Mouse (Mus musculus) embryonic facial prominence, embryonic 15.5 days (tissue): ENCODE measurements around the gene Plekhh2. TPM values are rescaled to one million over a fixed set of nuclear protein-coding genes. Genes with fewer than 3 reads are reported as not detected.

Experiments
- ATAC-seq: fragments of 200-750 bp; cut with Nextera tagmentation; 2 replicates; pipeline ENCODE4 v1.8.0; 2017; ENCODE audit warnings: low read depth, moderate TSS enrichment; ENCODE audit not compliant: insufficient number of reproducible peaks, low FRiP score, low TSS enrichment
- H3K27ac ChIP-seq: fragments of 300-500 bp; sonication (generic); replicated peaks from 2 replicates; pipeline ENCODE4 v1.5.1; 2015; ENCODE audit warnings: mild to moderate bottlenecking, inconsistent platforms
- H3K27me3 ChIP-seq: fragments of 300-500 bp; sonication (generic); 2 replicates; pipeline ENCODE4 v1.6.1; 2015; ENCODE audit warnings: inconsistent platforms
- H3K36me3 ChIP-seq: fragments of 300-500 bp; sonication (generic); 2 replicates; pipeline ENCODE4 v1.6.1; 2015; ENCODE audit warnings: mild to moderate bottlenecking, inconsistent platforms
- H3K4me1 ChIP-seq: fragments of 300-500 bp; sonication (generic); 2 replicates; pipeline ENCODE4 v1.6.1; 2015; ENCODE audit warnings: inconsistent platforms
- H3K4me2 ChIP-seq: fragments of 300-500 bp; sonication (generic); replicated peaks from 2 replicates; pipeline ENCODE4 v1.6.1; 2015; ENCODE audit warnings: mild to moderate bottlenecking, inconsistent platforms
- H3K4me3 ChIP-seq: fragments of 300-500 bp; sonication (generic); replicated peaks from 2 replicates; pipeline ENCODE4 v1.5.1; 2015; ENCODE audit warnings: mild to moderate bottlenecking, inconsistent platforms
- H3K9ac ChIP-seq: fragments of 300-500 bp; sonication (generic); 2 replicates; pipeline ENCODE4 v1.6.1; 2015; ENCODE audit warnings: inconsistent platforms
- H3K9me3 ChIP-seq: fragments of 300-500 bp; sonication (generic); replicated peaks from 2 replicates; pipeline ENCODE4 v1.6.1; 2016; ENCODE audit warnings: inconsistent platforms
- WGBS: fragments of 180-500 bp; shearing (Covaris S2); methylation state at CpG from one replicate; pipeline ENCODE4 v1.1.7; 2015; 5-methylcytosine and 5-hydroxymethylcytosine counted together
- polyA plus RNA-seq: library from polyadenylated mRNA; unstranded; fragments of >200 nt; fragmentation: Nextera tagmentation; extraction: Ambion mirVana; gene quantifications from 2 replicates; pipeline ENCODE4 v1.2.1, GENCODE M21; 2015

Plekhh2 gene
- polyA plus RNA-seq, 1 experiment from 2014 or later: 8.9 TPM

GRCm38 (mm10) chr17:84665053-84665452, 153.4 kb downstream of the Plekhh2 start:
- no peak overlapping the region for H3K27ac ChIP-seq
- 0 out of 2 replicates have a peak, but pooled peaks cover 8% of the 10 kb centered on the region for H3K4me1 ChIP-seq
- no peak overlapping the region for H3K4me2 ChIP-seq
- WGBS: 46% methylated on average over 10 of the region's 10 CpGs
- H3K36me3 ChIP-seq: no peaks in the 10 kb centered on the region
- H3K9me3 ChIP-seq: no peaks in the 10 kb centered on the region
- H3K27me3 ChIP-seq: no peaks in the 10 kb centered on the region
- H3K4me3 ChIP-seq: no peak overlapping the region
- no peak overlapping the region for H3K9ac ChIP-seq
- no peak for ATAC-seq

GRCm38 (mm10) chr17:84665691-84666090, 154.0 kb downstream of the Plekhh2 start:
- no peak for ATAC-seq
- Histone ChIP-seq H3K4me1 (0 out of 2 replicates have a peak, but pooled peaks cover 8% of the 10 kb centered on the region), H3K4me2 (no peak overlapping the region), H3K27me3 (no peaks in the 10 kb centered on the region), H3K27ac (no peak overlapping the region), H3K4me3 (no peak overlapping the region), H3K9ac (no peak overlapping the region), H3K36me3 (no peaks in the 10 kb centered on the region), H3K9me3 (no peaks in the 10 kb centered on the region)
- 36% methylated on average over 9 of the region's 9 CpGs for WGBS

- Histone ChIP-seq H3K27me3 (no peaks in the 10 kb centered on the region), H3K9ac (no peak overlapping the region), H3K4me2 (no peak overlapping the region), H3K27ac (no peak overlapping the region), H3K36me3 (no peaks in the 10 kb centered on the region), H3K9me3 (no peaks in the 10 kb centered on the region), H3K4me1 (0 out of 2 replicates have a peak, but pooled peaks cover 8% of the 10 kb centered on the region), H3K4me3 (no peak overlapping the region)
- 84% methylated on average over 3 of the region's 3 CpGs for WGBS
- ATAC-seq: no peak
Measured at GRCm38 (mm10) chr17:84667848-84668247, 156.2 kb downstream of the Plekhh2 start.

Other genes starting within 250 kb of the Plekhh2 start
- 6.8 and 7.9 TPM in 2 replicates for gene Thada, start 45.7 kb upstream of the Plekhh2 start, polyA plus RNA-seq
- gene Dync2li1, start 114.6 kb downstream of the Plekhh2 start, polyA plus RNA-seq: 35.3 and 39.7 TPM in 2 replicates
- gene Abcg8, start 164.4 kb downstream of the Plekhh2 start, polyA plus RNA-seq: 0.13 and 0.16 TPM in 2 replicates
- gene Abcg5, start 171.1 kb downstream of the Plekhh2 start, polyA plus RNA-seq: 2.2 and 2.8 TPM in 2 replicates